Mouse (Mus musculus) left cerebral cortex, postnatal 10 days (tissue): ENCODE results near the gene Pcnx. TPM values are rescaled to one million over a fixed set of nuclear protein-coding genes. Genes with fewer than 3 reads are reported as not detected.

Source experiments
- DNase-seq, 2 experiments: peaks; one replicate each; pipeline ENCODE4 v3.0.0; 2021 to 2022; ENCODE audit warnings: low spot score in 2 of 2, mixed read lengths in 1 of 2; ENCODE audit errors: extremely low spot score in 1 of 2
- intact Hi-C: fragments of 180-260 bp; cut with DNase I; formaldehyde crosslinking; loops from one replicate; pipeline ENCODE4 v1.15.1; 2025
- total RNA-seq, 2 experiments: library from RNA; stranded (reverse); gene quantifications; 2 replicates each; pipeline ENCODE4 v1.2.3; 2021

The Pcnx gene
- total RNA-seq, 2 experiments from 2014 or later = 107 to 115 TPM

DNA sequence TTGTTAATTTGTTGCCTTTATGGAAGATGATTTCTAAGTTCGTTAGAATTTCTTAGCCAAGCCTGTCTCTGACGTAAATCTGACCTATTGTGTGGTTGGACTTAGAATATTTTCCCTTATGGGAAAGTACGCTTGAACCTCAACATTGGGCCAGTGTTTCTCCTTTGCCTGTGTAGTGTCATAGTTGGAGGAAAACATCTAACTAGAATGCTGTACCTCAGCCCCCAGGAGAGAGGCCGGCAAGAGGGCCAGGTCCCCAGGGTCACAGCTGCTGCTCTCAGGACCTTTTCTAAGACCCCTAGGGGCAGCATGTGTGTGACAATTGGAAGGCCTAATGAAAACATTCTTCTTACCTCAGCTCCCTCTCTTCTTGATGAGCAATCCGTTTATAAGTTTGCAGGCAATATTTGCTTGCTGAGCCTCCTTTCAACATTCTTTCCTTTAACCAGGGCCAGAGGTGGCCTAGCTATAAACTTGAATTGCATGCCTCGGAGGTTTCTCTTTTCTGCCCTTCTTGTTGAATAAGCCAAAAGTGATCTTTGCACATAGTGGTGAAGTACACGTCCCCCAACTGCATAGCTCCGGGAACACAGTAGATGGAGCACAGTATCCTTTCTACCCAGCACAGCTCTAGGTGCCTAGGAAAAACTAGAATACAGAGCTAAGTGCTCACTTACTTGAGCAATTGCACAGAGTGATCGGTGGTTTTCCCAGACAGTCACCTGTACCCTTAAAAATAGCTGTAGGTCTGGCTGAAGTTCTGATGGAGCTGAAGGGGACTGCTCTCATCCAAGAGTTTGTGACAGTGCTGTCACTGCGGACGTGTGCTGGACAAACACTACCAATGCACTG, 23.7 kb downstream of the Pcnx start:
- intact Hi-C loops = no loop called here
- DNase-seq = no peak

DNA sequence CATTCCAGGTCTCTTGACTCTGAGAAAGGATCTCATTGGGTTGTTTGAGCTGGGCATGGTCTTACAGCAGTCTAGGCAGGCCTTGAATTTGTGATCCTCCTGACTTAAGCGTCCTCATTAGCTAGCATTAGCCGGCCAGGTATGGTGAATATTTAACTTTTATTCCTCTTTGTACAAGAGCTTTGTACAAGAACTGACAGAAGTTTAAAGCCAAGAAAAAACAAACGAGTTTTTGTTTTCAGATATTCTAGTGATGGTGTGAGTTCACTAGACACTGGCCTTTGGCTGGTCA, 24.2 kb downstream of the Pcnx start:
- intact Hi-C loops = no loop called here
- no peak for DNase-seq

DNA sequence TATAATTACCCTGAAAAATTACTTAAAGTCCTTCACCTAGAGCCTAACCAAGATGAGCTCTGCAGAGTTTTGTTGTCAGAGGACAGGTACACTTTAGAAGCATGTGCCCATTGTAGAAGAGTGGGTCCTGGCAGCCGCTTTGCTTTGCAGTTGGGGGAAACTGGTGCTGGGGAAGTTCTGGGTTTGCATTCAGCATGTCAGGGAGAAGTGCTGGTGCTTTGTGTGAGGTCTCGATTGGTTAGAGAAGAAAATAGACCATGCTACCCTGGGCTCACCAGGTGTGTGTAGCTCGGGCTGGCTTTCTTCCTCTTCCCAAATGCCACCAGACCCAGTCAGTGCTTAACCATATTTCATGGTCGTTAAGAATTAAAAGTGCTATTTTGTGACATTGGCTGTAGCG, 25.2 kb downstream of the Pcnx start:
- intact Hi-C loops = no loop called here
- no peak for DNase-seq

DNA sequence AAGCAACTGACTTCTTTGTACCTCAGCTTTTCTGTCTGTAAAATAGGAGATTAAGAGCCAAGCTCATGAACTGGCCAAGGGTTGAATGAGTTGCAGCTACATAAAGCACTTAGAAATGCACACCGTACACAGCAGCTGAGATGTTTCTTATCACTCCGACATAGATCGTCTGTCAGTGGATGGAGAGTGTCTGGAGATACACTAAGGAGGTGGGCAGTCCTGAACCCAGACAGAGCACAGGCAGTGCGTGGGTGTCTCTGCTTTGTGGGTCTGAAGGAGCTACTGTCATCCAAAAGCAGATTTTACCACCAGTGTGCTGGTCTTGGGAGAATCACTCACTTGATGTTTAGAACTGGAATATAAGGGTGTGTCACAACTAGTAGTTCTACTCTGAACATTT, 26.2 kb downstream of the Pcnx start:
- intact Hi-C loops = no loop called here
- no peak for DNase-seq

DNA sequence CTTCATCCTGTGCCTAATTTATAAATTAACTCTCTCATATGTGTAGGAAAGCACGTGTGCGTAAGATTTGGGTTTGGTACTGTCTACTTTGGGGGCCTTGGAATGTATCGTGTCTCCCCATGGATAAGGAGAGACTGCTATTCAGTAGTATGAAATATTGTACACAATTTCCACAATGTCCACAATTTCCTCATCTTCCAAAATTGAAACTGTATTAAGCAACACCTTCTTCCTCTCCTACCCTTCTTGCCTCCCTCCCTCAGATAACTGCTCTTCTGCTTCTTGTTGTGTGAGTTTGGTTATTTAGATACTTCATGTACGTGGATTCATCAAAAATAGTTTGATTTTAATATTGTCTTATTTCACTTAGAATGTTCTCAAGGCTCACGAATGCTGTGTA, 29.1 kb downstream of the Pcnx start:
- intact Hi-C loops = no loop called here

DNA sequence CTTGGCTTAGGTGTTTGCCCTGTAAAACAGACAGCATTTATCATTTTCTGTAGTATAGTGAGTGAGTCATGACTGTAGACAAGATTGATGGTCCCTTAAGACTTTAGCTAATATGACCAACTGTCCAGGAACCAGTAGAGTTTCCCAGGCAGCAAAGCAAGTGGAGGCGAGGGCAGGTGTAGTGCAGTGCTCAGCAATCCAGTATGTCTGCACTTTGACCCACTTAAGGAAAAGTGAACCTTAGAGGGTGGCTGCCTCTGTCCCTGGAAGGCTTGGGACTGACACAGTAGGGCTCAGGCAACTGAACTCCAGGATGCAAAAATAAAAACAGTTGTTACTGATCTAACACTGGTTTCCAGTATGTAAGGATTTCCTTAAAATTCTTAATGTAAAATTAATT, 32.1 kb downstream of the Pcnx start:
- intact Hi-C loops = no loop called here
- no peak for DNase-seq

More for the DNA sequence above, 29.1 kb downstream of the Pcnx start:
- no peak for DNase-seq

DNA sequence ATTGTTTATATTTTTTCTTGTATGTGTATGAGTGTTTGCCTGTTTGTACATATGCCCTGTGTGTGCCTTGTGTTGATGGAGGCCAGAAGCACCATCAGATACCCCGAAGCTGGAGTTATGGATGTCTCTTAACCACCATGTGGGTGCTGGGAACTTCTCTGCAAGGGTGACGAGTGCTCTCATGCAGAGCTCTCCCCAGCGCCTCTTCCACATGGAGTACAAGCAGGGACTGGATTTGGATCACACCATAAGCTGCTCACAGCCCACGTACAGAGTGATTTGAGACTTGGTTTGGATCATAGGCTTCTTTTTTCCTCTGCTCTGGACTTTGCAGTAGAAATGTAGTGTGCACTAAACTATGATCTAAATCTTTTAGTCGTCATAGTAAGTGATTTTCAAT, 34.5 kb downstream of the Pcnx start:
- no peak for DNase-seq
- intact Hi-C loops = no loop called here

DNA sequence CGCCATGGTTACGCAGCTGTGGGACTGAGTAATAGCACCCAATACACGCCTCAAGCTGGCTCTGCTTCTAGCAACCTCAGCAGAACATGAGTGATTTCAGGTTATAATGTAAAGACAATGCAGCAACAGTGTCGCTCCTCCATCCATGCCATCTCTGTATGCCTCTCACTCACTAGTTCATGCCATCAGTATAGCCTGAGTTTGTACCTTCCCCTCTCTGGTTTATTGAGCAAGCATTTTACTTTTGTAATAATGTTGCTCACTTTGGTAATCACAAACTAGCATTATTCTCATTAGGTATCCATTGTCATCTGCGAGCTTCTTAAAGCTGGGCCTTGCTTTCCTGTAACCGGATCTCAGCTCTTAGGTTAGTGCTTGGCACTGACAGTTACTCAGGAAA, 36.2 kb downstream of the Pcnx start:
- intact Hi-C loops = no loop called here
- no peak for DNase-seq

DNA sequence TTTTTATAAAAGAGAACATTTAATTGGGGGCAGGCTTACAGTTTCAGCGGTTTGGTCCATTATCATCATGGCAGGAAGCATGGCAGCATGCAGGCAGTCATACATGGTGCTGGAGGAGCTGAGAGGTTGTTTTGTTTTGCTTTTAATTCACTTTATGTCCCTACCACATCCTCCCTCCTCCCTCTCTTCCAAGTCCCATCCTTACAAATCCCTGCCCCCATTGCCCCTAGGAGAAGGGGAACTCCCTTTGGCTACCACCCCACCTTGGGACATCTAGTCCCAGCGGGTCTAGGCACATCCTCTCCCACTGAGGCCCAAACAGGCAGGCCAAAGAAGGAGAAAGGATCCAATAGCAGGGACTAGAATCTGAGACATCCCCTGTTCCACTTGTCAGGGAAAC, 44.6 kb downstream of the Pcnx start:
- intact Hi-C loops = no loop called here
- no peak for DNase-seq

DNA sequence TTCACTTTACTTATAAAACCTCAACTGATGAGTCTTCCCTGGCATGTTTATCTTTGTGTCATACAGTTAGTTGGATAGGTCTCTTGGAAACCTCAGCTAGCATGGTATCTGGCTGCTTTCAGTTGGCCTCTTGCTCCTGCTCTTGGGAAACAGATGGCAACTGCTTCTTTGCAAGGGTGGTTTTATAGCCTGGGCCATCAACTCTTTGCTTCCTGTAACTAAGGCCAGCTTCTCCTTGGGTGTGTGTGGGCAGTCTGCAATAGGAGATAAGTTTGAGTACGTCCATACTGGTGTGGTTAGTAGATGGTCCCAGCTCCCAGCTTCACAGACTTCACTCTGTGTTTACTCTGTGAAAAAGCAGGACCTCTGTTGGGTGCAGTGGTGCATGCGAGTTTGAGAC, 46.0 kb downstream of the Pcnx start:
- intact Hi-C loops = no loop called here
- no peak for DNase-seq

DNA sequence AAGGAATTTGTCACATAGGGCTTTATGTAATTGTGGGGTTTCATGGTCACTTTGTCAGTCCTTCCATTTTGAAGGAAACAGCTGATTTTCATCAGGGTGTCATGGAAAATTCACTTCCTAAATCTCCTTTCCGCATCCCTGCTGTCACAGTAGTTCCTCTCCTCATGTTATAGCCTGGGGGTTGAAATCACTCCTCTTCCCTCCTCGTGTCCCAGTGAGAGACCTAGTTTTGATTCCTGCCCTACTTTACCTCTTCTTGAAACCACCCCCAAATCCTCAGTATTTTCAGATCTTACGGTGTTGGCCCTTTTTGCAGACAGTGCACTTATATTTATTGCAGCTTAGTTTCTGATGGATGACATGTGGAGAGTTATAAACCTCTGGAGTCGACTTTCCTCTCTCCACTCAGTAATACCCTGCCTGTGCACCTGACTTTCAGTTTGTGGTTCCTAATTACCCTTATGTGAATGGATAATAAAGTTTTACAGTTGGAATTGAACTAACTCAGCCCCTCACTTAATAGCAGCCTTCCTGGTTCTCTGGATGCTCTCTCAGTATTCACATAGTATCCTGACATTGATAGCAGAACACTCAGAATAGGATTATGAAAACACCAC, 48.0 kb downstream of the Pcnx start:
- intact Hi-C loops = no loop called here
- no peak for DNase-seq

DNA sequence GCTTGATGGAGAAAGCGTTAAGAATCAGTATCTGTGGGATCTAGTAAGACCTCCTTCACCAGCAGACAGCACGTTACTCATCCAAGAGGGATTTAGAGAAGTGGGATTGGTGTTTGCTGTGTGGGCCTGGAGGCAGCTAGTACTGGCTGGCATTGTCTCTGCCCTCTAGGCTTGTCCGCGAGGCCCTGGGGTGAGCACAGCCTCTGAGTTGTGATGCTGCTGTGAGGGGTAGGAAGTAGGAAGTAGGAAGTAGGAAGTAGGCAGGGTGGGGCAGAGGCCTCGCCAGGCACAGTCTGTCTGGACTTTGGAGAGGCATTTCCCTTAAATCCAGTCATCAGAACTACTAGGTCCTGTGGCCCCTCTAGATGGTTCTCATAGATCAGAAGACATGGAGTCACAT, 50.6 kb downstream of the Pcnx start:
- intact Hi-C loops = no loop called here
- DNase-seq = no peak

DNA sequence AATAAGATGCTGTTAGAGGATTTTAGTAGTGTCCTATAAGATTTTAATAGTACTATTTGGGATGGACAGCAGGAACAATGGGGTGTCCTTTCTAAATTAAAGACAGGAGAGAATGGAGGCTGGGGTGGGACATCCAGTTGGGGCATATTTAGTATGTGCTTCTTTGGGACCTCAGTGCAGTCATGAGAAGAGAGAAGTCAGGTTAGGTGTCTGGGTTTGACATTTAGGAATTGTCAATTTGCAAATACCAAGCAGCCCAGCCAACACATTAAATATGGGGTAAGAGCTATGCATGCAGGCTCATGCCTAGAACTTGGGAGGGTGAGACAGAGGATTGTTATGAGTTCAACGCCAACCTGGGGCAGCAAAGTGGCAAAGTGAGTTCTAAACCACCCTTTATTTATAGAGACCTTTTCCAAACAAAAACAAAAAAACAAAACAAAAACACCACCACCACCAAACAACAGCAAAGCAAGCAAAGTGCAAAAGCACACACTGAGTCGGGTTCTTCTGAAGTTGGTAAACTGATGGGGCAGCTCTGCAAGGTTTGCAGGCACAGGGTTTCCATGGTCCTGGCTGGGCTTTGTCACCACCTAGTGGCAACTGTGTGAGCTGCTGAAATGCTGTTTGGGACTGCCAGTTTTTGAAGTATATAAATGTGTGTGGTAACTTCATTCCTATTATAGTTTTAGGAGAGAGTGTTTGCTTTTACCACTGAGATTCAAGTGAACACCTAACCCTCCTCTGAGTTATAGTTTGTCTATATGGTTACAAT, 55.5 kb downstream of the Pcnx start:
- DNase-seq = peak; percentile 67 to 70
- intact Hi-C loops = loop anchor here (2.0 to 5.0 kb wide), 2 partner anchors 53 to 119 kb away; partner anchors contain the start of gene Pcnx

DNA sequence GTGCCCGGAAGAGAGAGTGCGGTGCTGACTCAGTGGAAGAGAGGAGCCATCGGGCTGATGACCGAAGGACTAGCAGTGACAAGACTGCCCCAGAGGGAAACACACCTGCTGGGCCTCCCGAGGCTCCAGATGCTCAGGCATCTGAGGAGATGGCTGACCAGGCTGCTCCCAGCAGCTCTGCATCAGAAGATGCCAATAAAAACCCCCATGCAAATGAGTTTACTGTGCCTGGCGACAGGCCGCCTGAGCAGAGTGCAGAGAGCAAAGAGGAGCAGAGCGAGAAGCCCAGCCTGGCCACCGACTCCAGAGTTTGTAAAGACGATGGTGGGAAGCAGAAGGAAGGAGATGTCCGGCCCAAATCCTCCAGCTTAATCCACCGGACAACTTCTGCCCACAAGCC, 58.5 kb downstream of the Pcnx start:
- no peak for DNase-seq
- intact Hi-C loops = loop anchor here (5.0 kb wide), 1 partner anchor 56 kb away; the partner anchor contains the start of gene Pcnx

DNA sequence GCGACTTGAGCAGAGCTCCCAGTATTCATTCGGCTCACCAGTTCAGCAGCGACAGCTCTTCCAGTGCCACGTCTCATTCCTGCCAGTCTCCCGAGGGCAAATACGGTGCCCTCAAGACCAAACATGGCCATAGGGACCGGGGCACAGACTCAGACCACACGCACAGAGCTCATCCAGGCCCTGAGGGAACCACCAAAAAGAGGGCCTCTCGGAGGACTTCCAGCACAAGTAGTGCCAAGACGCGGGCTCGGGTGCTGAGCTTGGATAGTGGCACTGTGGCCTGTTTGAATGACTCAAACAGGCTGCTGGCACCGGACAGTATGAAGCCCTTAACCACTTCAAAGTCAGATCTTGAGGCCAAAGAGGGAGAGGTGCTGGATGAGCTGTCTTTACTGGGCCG, 59.1 kb downstream of the Pcnx start:
- no peak for DNase-seq
- intact Hi-C loops = loop anchor here (5.0 kb wide), 1 partner anchor 57 kb away; the partner anchor contains the start of gene Pcnx

DNA sequence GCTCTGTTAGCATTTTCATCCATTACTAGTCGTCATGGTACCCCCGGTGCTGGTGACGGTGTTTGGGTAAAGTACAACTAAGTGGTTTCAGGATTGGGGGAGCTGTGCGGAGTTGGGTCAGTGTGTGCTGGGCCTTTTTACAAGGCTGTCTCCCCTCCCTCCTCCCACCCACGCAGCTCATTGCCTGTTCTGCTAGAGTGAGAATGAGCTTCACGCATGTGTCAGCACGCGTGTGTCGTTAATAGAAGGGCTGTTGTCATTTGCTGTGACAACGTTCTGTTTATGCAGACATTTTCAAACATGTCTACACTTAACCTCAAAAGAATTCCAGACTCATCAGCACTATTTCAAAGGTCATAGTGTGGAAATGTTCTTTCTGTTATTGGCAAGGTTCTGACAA, 60.2 kb downstream of the Pcnx start:
- no peak for DNase-seq

DNA sequence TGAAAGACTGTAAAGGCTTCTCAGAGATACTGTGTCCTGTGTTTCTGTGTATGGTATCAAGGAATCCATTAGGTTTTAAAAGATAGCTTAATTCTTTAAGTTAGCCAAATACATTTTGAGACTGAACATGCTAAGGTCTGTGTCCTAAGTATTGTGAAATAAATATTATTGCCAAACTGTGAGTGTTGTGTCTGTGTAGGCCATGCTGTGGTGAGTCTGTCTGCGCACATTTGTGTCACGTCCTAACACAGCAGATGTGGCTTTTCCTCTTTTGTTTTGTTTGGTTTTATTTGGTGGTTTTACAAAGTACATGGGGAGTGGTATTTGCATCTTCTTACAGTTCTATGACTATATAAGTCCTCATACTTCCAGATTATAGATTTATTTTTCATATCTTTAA, 60.8 kb downstream of the Pcnx start:
- no peak for DNase-seq
- intact Hi-C loops = no loop called here

More for the DNA sequence above, 60.2 kb downstream of the Pcnx start:
- intact Hi-C loops = no loop called here

DNA sequence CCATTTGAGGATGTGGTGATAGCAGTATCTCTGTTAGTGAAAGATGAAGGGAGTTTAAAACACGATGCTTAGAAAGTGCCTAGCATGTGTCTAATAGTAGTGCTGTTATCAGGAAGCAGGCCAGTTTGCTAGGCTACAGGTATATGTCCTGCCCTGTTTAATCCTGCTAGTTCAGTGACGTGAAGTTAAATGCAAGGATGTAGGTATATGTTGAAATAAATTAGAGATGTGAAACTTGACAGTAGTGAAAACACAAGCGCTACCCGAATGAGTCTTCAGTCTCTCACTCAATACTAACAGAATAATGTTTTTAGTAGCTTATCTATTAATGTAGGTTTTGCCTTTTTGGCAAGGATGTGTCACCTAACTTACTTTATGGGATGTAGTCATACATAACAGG, 62.0 kb downstream of the Pcnx start:
- intact Hi-C loops = no loop called here
- no peak for DNase-seq

DNA sequence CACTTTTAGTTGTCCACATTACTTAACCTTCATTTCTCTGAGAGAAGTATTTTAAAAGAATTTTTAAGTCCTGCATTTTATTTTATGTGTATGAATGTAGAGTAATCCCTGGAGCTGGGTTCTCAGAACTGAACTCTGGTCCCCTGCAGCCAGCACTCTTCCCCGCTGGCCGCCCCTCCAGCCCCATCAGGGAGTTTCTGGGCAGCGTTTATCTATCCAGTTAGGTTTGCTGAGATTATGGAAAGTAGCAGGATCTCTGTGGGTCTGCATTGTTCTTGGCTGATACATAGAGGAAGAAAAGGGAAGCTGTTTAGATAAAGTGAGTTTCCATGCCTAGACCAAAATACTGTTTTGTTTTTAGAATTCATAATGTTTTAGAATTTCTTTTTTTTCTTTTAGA, 63.0 kb downstream of the Pcnx start:
- intact Hi-C loops = no loop called here
- no peak for DNase-seq

DNA sequence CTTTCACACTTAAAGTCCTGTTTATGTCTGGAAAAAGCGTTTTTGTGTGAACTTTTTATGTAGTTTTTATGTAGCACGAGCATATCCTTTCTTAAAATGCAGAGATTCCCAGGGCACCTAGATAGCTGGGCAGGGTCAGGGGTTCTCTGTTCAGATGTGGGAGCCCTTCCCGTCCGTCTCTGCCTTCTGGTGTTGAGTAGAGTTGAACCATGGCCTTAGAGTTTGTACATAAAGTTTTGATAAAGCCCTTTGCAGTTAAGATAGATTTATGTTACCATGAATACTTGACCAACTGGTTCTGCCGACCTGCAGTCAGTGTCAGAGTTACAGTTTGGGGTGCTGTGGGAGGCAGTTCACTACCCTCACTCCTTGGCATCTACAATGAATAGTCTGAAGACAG, 67.3 kb downstream of the Pcnx start:
- no peak for DNase-seq
- intact Hi-C loops = no loop called here
